Mouse (Mus musculus) thymus, adult 2 months (tissue): ENCODE results near the gene Zfp207.

Experiments used
- CTCF ChIP-seq: fragments of 200-500 bp; IDR thresholded peaks from 2 replicates; pipeline ENCODE4 v1.5.1; 2012; ENCODE audit warnings: mild to moderate bottlenecking, control low read depth, low read length, moderate library complexity, borderline replicate concordance; ENCODE audit not compliant: control insufficient read depth, poor library complexity, insufficient read depth; ENCODE audit errors: extremely low read depth
- POLR2A ChIP-seq: fragments of 200-500 bp; IDR thresholded peaks from 2 replicates; pipeline ENCODE4 v1.6.1; 2012; ENCODE audit warnings: mild to moderate bottlenecking, low read length, control low read depth, moderate library complexity; ENCODE audit not compliant: control insufficient read depth, poor library complexity, insufficient read depth; ENCODE audit errors: extremely low read depth

DNA sequence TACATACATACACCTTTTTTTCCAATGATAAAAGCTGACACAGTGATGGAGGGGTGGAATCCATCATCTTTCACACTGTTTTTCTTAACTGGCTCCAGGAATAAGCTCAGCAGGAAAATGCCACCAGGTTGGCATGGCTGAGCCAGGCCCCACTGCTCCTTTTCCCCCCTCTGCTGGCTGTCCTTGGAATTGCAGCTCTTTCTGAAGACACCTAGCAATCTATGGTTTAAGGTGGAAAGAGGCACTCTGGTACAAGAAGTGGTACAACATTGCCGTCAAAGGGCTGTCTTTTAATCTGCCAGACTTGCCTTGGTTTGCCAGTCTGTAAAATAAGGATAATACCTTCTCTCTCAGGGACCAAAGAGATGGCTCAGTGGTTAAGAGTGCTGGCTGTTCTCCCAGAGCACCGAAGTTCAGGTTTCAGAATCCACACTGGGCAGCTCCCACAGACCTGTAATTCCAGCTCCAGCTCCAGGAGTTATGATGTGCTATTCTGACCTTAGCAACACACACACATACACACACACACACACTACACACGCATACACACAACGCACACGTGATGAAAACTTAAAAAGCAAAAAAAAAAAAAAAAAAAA lies 31.1 kb upstream of the Zfp207 start:
- TF ChIP-seq CTCF (peak; percentile 80; the same call in 1 of the 2 replicates), POLR2A (no peak)
